Mouse (Mus musculus): ENCODE results near the gene Tcf19. TPM values are rescaled to one million over a fixed set of nuclear protein-coding genes. Genes with fewer than 3 reads are reported as not detected.
"Not testable (repeated sequence)": the region's sequence is repeated elsewhere in the genome, so short reads cannot be mapped to it uniquely, and the experiment has no call there.

The Tcf19 gene
- polyA plus RNA-seq, 1 experiment = 1.1 TPM

- Histone ChIP-seq H3K4me3 (ENCODE audit: insufficient read depth, low read depth, low read length) (no peak overlapping the region), H3K27ac (replicated peaks; ENCODE audit: low read depth, low read length) (no peak overlapping the region), H3K4me1 (ENCODE audit: control insufficient read depth, insufficient read depth, insufficient read length, low read length) (peaks cover 5% of the 10 kb centered on the region; the same call in 1 of the 2 replicates)
Observed at GRCm38 (mm10) chr17:35512916-35513626, 3.6 kb downstream of the Tcf19 start.

- no peaks in the 10 kb centered on the region for H3K4me1 ChIP-seq (ENCODE audit: control insufficient read depth, insufficient read depth, insufficient read length, low read length)
- no peak overlapping the region for H3K27ac ChIP-seq (replicated peaks; ENCODE audit: low read depth, low read length)
- H3K4me3 ChIP-seq (ENCODE audit: insufficient read depth, low read depth, low read length) = no peak overlapping the region
Observed at GRCm38 (mm10) chr17:35509284-35509683, 7.3 kb downstream of the Tcf19 start.

- not testable (repeated sequence) for H3K27ac ChIP-seq (replicated peaks; ENCODE audit: low read depth, low read length); H3K4me1 ChIP-seq (ENCODE audit: control insufficient read depth, insufficient read depth, insufficient read length, low read length); H3K4me3 ChIP-seq (ENCODE audit: insufficient read depth, low read depth, low read length)
Observed at GRCm38 (mm10) chr17:35508279-35508678, 8.3 kb downstream of the Tcf19 start.

DNA sequence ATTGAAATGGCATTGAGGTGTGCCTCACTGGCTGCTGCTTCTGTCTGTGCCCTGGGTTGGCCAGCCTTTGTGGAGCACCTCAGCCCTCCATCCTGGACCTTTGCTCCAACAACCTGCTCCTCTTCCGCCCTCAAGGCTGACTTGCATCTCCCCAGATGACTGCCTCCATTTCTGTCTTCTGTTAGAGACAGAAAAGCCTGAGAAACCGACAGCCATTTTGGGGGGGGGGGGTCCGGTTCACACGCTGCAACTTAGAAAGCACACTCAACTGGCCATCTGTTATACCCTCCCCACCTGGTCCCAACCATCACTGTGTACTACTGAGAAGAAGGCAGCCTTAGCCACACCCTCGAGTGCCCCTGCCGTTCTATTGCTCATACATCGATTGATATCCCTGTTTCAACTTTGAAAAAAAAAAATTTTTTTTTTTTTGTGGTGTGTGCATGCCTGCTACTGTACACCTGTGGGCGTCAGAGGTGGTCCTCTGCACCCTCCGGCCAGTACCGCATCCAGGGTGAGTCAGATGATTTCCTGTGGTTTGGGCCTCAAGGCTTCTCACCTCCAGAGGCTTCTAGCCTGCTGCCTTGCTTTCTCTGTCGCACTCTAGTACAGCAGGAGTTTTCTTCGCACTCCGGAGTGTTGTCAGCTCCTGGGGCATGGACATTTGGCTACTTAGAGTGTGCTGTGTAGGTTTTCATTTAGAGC is 8.9 kb downstream of the Tcf19 start:
- no peak overlapping the region for H3K27ac ChIP-seq (replicated peaks; ENCODE audit: low read depth, low read length)
- no peaks in the 10 kb centered on the region for H3K4me1 ChIP-seq (ENCODE audit: control insufficient read depth, insufficient read depth, insufficient read length, low read length)
- no peak overlapping the region for H3K4me3 ChIP-seq (ENCODE audit: insufficient read depth, low read depth, low read length)

DNA sequence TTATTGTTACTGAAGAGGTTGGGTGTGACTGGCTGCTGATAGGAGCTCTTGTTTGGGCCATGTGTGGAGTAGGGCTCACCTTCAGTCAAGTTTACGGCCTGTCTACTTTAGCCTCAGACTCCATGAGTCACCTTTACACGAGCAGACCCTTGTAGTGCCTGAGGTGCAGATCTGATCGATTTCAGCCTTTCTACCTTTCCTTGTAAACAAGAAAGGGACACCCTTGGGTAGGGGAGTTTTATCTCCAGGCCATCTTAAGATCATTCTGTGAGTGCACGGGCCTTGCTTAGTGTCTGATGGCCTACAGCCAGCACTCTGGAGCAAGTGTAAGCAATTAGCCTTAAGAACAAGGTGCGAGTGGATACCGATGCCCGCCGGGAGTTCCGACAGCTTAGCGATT is 9.7 kb downstream of the Tcf19 start:
- H3K4me1 ChIP-seq (ENCODE audit: control insufficient read depth, insufficient read depth, insufficient read length, low read length) = no peaks in the 10 kb centered on the region
- no peak overlapping the region for H3K27ac ChIP-seq (replicated peaks; ENCODE audit: low read depth, low read length)
- no peak overlapping the region for H3K4me3 ChIP-seq (ENCODE audit: insufficient read depth, low read depth, low read length)

DNA sequence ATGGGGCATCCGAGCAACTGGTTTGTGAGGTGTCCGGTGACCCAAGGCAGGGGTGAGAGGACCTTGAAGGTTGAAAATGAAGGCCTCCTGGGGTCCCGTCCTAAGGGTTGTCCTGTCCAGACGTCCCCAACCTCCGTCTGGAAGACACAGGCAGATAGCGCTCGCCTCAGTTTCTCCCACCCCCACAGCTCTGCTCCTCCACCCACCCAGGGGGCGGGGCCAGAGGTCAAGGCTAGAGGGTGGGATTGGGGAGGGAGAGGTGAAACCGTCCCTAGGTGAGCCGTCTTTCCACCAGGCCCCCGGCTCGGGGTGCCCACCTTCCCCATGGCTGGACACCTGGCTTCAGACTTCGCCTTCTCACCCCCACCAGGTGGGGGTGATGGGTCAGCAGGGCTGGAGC is 10.8 kb downstream of the Tcf19 start, which contains the start of gene Pou5f1:
Pou5f1 (plus strand) TSS at position 243 of the 400 bp plus-strand sequence.
- no peak within 1 kb of the TSS for H3K27ac ChIP-seq (replicated peaks; ENCODE audit: low read depth, low read length)
- no peak within 1 kb of the TSS for H3K4me3 ChIP-seq (ENCODE audit: insufficient read depth, low read depth, low read length)
- H3K4me1 ChIP-seq (ENCODE audit: control insufficient read depth, insufficient read depth, insufficient read length, low read length) = no peaks in the 10 kb centered on the region

DNA sequence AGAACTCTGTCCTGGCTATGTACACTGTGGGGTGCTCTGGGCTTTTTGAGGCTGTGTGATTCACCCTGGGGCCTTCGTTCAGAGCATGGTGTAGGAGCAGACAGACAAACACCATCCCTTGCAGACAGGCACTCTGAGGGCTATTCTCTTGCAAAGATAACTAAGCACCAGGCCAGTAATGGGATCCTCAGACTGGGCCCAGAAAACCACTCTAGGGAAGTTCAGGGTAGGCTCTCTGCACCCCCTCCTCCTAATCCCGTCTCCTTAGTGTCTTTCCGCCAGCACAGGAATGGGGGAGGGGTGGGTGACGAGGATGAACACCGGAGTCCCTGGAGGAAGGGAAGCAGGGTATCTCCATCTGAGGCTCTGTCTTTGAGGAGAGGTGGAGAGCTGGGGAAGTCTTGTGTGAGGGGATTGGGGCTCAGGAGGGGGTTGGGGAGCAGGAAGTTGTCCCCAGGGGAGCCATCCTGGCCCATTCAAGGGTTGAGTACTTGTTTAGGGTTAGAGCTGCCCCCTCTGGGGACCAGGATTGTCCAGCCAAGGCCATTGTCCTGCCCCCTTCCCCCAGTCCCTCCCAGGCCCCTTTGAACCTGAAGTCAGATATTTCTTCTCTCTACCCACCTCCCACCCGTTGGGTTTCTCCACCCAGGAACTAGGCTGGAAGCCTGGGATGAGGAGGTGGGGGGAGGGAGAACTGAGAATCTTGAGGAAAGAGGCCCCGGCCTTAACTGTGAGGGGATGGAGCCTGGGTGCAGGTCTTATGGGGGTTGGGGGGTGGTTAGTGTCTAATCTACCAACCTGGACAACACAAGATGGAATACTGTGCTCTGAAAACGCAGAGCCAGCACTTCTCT is 11.8 kb downstream of the Tcf19 start:
- Histone ChIP-seq H3K4me3 (ENCODE audit: insufficient read depth, low read depth, low read length) (no peak overlapping the region), H3K4me1 (ENCODE audit: control insufficient read depth, insufficient read depth, insufficient read length, low read length) (no peaks in the 10 kb centered on the region)

GRCm38 (mm10) chr17:35503849-35504248 is 12.8 kb downstream of the Tcf19 start:
- no peak overlapping the region for H3K4me3 ChIP-seq (ENCODE audit: insufficient read depth, low read depth, low read length)
- H3K27ac ChIP-seq (replicated peaks; ENCODE audit: low read depth, low read length) = no peak overlapping the region
- no peaks in the 10 kb centered on the region for H3K4me1 ChIP-seq (ENCODE audit: control insufficient read depth, insufficient read depth, insufficient read length, low read length)

More for the DNA sequence above, 11.8 kb downstream of the Tcf19 start:
- no peak overlapping the region for H3K27ac ChIP-seq (replicated peaks; ENCODE audit: low read depth, low read length)

- no peak overlapping the region for H3K27ac ChIP-seq (replicated peaks; ENCODE audit: low read depth, low read length)
Observed at GRCm38 (mm10) chr17:35502762-35503161, 13.9 kb downstream of the Tcf19 start.

DNA sequence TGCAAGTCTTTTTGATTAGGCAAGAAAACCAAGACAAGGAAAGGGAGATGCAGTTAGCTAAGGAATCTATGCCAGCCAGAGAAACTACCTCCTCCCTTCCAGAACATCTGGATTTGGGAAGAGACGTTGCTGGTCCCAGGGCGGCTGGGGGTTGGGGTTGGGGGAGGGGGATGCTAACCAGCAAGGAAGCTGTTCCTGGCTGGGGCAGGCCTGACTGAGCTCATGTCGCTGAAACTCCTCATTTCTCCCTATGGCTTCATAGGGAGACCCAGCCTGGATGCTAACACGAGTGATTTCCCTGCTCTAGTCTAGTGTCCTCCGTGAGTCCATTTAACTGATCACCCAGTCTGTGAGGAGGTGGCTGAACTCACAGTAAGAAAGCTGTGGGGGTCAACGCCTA is 14.4 kb downstream of the Tcf19 start:
- H3K4me1 ChIP-seq (ENCODE audit: control insufficient read depth, insufficient read depth, insufficient read length, low read length) = no peaks in the 10 kb centered on the region
- H3K4me3 ChIP-seq (ENCODE audit: insufficient read depth, low read depth, low read length) = no peak overlapping the region
- H3K27ac ChIP-seq (replicated peaks; ENCODE audit: low read depth, low read length) = no peak overlapping the region

More at GRCm38 (mm10) chr17:35502762-35503161, 13.9 kb downstream of the Tcf19 start:
- no peak overlapping the region for H3K4me3 ChIP-seq (ENCODE audit: insufficient read depth, low read depth, low read length)
- no peaks in the 10 kb centered on the region for H3K4me1 ChIP-seq (ENCODE audit: control insufficient read depth, insufficient read depth, insufficient read length, low read length)

DNA sequence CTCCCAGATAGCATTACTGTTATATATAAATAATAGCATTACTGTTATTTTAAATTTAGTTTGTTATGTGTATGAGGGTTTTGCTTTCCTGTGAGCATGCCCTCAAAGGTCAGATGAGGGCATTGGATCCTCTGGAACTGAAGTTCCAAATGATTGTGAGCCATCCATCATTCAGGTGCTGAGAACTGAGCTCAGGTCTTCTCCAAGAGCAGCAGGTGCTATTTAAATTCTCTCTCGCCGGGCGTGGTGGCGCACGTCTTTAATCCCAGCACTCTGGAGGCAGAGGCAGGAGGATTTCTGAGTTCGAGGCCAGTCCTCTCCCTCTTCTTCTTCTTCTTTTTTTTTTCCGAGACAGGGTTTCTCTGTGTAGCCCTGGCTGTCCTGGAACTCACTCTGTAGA is 19.5 kb downstream of the Tcf19 start:
- H3K27ac ChIP-seq (replicated peaks; ENCODE audit: low read depth, low read length) = no peak overlapping the region

DNA sequence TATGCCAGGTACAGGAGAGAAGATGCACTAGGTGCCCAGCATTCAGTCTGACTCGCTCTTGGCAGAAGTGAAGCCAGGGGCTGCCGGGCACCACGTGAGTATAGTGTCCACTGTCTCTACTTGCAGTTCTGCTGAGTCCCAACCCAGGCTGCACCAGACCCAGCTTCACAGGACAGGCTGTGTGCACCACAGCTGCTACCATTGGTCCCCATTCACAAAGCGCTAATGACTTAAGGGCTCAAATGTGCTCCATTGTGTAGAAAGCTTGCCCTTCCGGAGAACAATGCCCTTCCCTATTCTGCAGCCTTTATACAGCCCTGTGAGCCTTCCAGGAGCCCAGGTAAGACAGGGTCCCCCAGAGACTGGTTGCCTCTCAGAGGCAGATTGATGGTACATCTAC is 26.3 kb downstream of the Tcf19 start:
- Histone ChIP-seq H3K27ac (replicated peaks; ENCODE audit: low read depth, low read length) (no peak overlapping the region), H3K4me3 (ENCODE audit: insufficient read depth, low read depth, low read length) (no peak overlapping the region), H3K4me1 (ENCODE audit: control insufficient read depth, insufficient read depth, insufficient read length, low read length) (no peaks in the 10 kb centered on the region)

More for the DNA sequence above, 19.5 kb downstream of the Tcf19 start:
- H3K4me3 ChIP-seq (ENCODE audit: insufficient read depth, low read depth, low read length) = no peak overlapping the region
- no peaks in the 10 kb centered on the region for H3K4me1 ChIP-seq (ENCODE audit: control insufficient read depth, insufficient read depth, insufficient read length, low read length)

DNA sequence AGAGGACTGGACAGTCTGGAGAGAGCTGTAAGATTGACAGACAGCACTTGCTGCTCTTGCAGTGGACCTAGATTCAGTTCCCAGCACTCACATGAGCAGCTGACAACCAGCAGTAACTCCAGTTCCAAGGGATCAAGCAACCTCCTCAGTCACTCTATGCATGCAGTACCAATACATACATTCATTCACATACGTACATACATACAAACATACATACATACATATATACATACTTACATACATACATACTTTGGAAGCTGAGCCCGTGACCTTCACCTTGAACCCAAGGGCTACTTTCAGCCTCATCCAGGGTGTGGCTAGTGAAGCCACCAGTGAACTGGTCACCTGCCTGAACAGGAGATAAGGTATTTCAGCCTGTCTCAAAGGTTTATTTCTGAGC is 28.6 kb downstream of the Tcf19 start:
- H3K27ac ChIP-seq (replicated peaks; ENCODE audit: low read depth, low read length) = no peak overlapping the region
- no peak overlapping the region for H3K4me3 ChIP-seq (ENCODE audit: insufficient read depth, low read depth, low read length)
- H3K4me1 ChIP-seq (ENCODE audit: control insufficient read depth, insufficient read depth, insufficient read length, low read length) = no peaks in the 10 kb centered on the region

GRCm38 (mm10) chr17:35486726-35487125 is 29.9 kb downstream of the Tcf19 start:
- Histone ChIP-seq H3K4me3 (ENCODE audit: insufficient read depth, low read depth, low read length) (no peak overlapping the region), H3K27ac (replicated peaks; ENCODE audit: low read depth, low read length) (no peak overlapping the region), H3K4me1 (ENCODE audit: control insufficient read depth, insufficient read depth, insufficient read length, low read length) (no peaks in the 10 kb centered on the region)

GRCm38 (mm10) chr17:35485702-35486101 is 30.9 kb downstream of the Tcf19 start:
- Histone ChIP-seq H3K4me3 (ENCODE audit: insufficient read depth, low read depth, low read length) (no peak overlapping the region), H3K4me1 (ENCODE audit: control insufficient read depth, insufficient read depth, insufficient read length, low read length) (no peaks in the 10 kb centered on the region), H3K27ac (replicated peaks; ENCODE audit: low read depth, low read length) (no peak overlapping the region)

Data from brown adipose tissue, adult 24 weeks (tissue).